In the genomic region with DNA sequence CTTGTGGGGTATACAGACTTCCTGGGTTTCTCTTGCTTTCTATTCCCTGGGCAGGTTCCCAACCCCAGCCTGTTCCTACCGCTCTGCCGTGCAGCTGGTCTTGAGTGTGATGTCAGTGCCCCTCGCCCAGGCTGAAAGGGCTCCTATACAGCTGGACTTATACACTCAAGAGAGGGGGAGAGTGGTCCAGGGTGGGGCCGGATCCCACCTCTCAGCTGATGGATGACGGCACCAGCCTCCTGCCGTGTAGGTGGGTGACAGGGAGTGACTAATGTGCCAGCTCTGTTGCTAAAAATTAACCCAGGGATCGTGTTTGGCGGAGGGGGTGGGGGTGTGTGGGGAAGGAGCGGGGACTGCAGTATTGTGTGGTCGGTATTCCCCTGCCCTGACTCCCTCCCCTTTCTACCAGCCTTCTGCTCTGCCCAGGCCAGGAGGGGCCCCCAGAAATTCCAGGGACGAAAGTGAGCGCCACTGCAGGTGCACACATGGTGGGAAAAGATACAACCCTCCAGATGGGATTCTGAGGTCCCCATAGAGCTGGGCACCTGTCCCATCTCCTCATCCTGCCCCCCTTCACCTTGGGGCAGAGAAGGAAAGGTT, we compare ENCODE assay signal across 10 mouse cellular contexts. TPM values are rescaled to one million over a fixed set of nuclear protein-coding genes. Genes with fewer than 3 reads are reported as not detected.
A peak's percentile ranks its signal among the peaks of the same experiment; 100 is the strongest.
DNase-seq lines count a peak whose midpoint lies in the region; ATAC-seq and TF ChIP-seq lines count a peak whose summit lies in the region.
"Had no signal": no experiment of that assay in that cellular context is flagged by ENCODE, and none has a peak within 500 bp of the region (broad histone marks: within the 10 kb centered on the region; RNA-seq: fewer than 3 reads in every experiment).

No protein-coding gene starts in this region.

- H3K4me1 ChIP-seq in kidney, embryonic 16.5 days (ENCODE audit: insufficient read depth, low read length) = peaks cover 39% of the 10 kb centered on the region
- H3K4me1 ChIP-seq in bone marrow, adult 2 months (ENCODE audit: control insufficient read depth, insufficient read depth, low read length) = no peaks in the 10 kb centered on the region
- H3K4me1 ChIP-seq in embryonic facial prominence, embryonic 11.5 days (ENCODE audit: control insufficient read depth, insufficient read depth, low read length) = no peaks in the 10 kb centered on the region; the same call in 1 of the 2 replicates
- H3K4me1 ChIP-seq in midbrain, embryonic 15.5 days = peaks cover 9% of the 10 kb centered on the region

- H3K9ac ChIP-seq in kidney, embryonic 16.5 days (replicated peaks; ENCODE audit: low read length) = peak overlapping the region; percentile 9; the same call in 1 of the 2 replicates
- no peak overlapping the region; the same call in 1 of the 2 replicates for H3K9ac ChIP-seq in embryonic facial prominence, embryonic 11.5 days (replicated peaks; ENCODE audit: low read length)
- H3K9ac ChIP-seq in midbrain, embryonic 15.5 days = no peak overlapping the region
- H3K9ac ChIP-seq: liver, embryonic 15.5 days had no signal

- no peak for DNase-seq in kidney, adult 11 months
- no peak for DNase-seq in embryonic facial prominence, embryonic 11.5 days (ENCODE audit: low spot score)
- DNase-seq in left cerebral cortex, postnatal 36 days (ENCODE audit: low spot score in 2 of 2) = peak; percentile 77 to 82
- DNase-seq in cerebellum, adult 11 months = no peak

- H3K9me3 ChIP-seq in kidney, embryonic 16.5 days (ENCODE audit: low read length) = no peaks in the 10 kb centered on the region
- H3K9me3 ChIP-seq in embryonic facial prominence, embryonic 11.5 days (replicated peaks; ENCODE audit: control insufficient read depth, low read length) = no peaks in the 10 kb centered on the region
- H3K9me3 ChIP-seq in midbrain, embryonic 15.5 days = no peaks in the 10 kb centered on the region
- H3K9me3 ChIP-seq: liver, embryonic 15.5 days had no signal

- TF ChIP-seq POLR2A in bone marrow, adult 2 months (IDR thresholded peaks at IDR 0.05; ENCODE audit: borderline replicate concordance, control insufficient read depth, low read depth, low read length) = no peak

- no peak for TF ChIP-seq CTCF in bone marrow, adult 2 months (IDR thresholded peaks at IDR 0.05; ENCODE audit: control insufficient read depth, insufficient read depth, low read length)

- H3K4me2 ChIP-seq in kidney, embryonic 16.5 days (replicated peaks; ENCODE audit: low read depth, low read length) = peak overlapping the region; percentile 28
- H3K4me2 ChIP-seq in embryonic facial prominence, embryonic 11.5 days (ENCODE audit: low read depth, low read length) = no peak overlapping the region
- no peak overlapping the region for H3K4me2 ChIP-seq in midbrain, embryonic 15.5 days
- H3K4me2 ChIP-seq: liver, embryonic 15.5 days had no signal

- peak; percentile 35 for ATAC-seq in kidney, embryonic 16.5 days (ENCODE audit: low FRiP score, low TSS enrichment)
- ATAC-seq in embryonic facial prominence, embryonic 11.5 days (replicated peaks; ENCODE audit: insufficient number of reproducible peaks, low FRiP score, low TSS enrichment, low read depth) = peak; percentile 24; the same call in 1 of the 2 replicates
- ATAC-seq in cerebellum, adult (ENCODE audit: insufficient number of reproducible peaks, low FRiP score, low TSS enrichment) = no peak
- ATAC-seq in midbrain, embryonic 15.5 days (replicated peaks) = no peak
- ATAC-seq: Patski had no signal

- H3K27me3 ChIP-seq in kidney, embryonic 16.5 days (ENCODE audit: insufficient read depth, low read length) = 0 out of 2 replicates have a peak, but pooled peaks cover 3% of the 10 kb centered on the region
- H3K27me3 ChIP-seq in embryonic facial prominence, embryonic 11.5 days (ENCODE audit: control insufficient read depth, insufficient read depth, low read length) = no peaks in the 10 kb centered on the region
- H3K27me3 ChIP-seq in midbrain, embryonic 15.5 days (replicated peaks) = no peaks in the 10 kb centered on the region
- H3K27me3 ChIP-seq: Patski had no signal

- peaks cover 7% of the 10 kb centered on the region for H3K36me3 ChIP-seq in kidney, embryonic 16.5 days (ENCODE audit: insufficient read depth, low read length)
- H3K36me3 ChIP-seq in embryonic facial prominence, embryonic 11.5 days (replicated peaks; ENCODE audit: control insufficient read depth, insufficient read depth, low read depth, low read length) = peaks cover 4% of the 10 kb centered on the region
- no peaks in the 10 kb centered on the region for H3K36me3 ChIP-seq in midbrain, embryonic 15.5 days (replicated peaks)
- H3K36me3 ChIP-seq: liver, embryonic 15.5 days had no signal

- no peak overlapping the region for H3K4me3 ChIP-seq in kidney, embryonic 16.5 days (ENCODE audit: low read length)
- H3K4me3 ChIP-seq in bone marrow, adult 2 months (replicated peaks; ENCODE audit: control insufficient read depth, low read depth, low read length) = no peak overlapping the region
- no peak overlapping the region for H3K4me3 ChIP-seq in embryonic facial prominence, embryonic 11.5 days (ENCODE audit: low read depth, low read length)
- no peak overlapping the region for H3K4me3 ChIP-seq in midbrain, embryonic 15.5 days
- H3K4me3 ChIP-seq: liver, embryonic 15.5 days had no signal

- H3K27ac ChIP-seq in kidney, embryonic 16.5 days (ENCODE audit: low read length) = peak overlapping the region; percentile 35; the same call in 1 of the 2 replicates
- peak overlapping the region; percentile 61 for H3K27ac ChIP-seq in bone marrow, adult 2 months (ENCODE audit: control insufficient read depth, insufficient read depth, low read depth, low read length, poor library complexity)
- H3K27ac ChIP-seq in embryonic facial prominence, embryonic 11.5 days (replicated peaks; ENCODE audit: low read depth, low read length) = no peak overlapping the region
- H3K27ac ChIP-seq in midbrain, embryonic 15.5 days = no peak overlapping the region
- H3K27ac ChIP-seq: liver, embryonic 15.5 days had no signal

- intact Hi-C loops in left cerebral cortex, postnatal 36 days (cut with DNase I) = no loop called here

- 17% methylated on average over 12 of the region's 12 CpGs for WGBS in kidney, embryonic 16.5 days
- WGBS in bone marrow, adult 2 months = 56% methylated on average over 12 of the region's 12 CpGs
- 48% methylated on average over 12 of the region's 12 CpGs for whole genome bisulfite sequencing in embryonic facial prominence, embryonic 11.5 days
- whole genome bisulfite sequencing in midbrain, embryonic 15.5 days = 42% methylated on average over 12 of the region's 12 CpGs

RNA-seq across cellular contexts. Expression of gene Grasp, which starts 11.8 kb away (rescaled TPM):
- 3.2 and 3.4 TPM in 2 replicates for polyA plus RNA-seq in kidney, embryonic 16.5 days (2015; fragmentation: Nextera tagmentation; extraction: Ambion mirVana)
- 2.5 and 2.6 TPM in 2 replicates for polyA plus RNA-seq in bone marrow, adult 2 months (2011; ENCODE audit: insufficient read depth, insufficient read length, low replicate concordance, missing spikeins)
- 5.6 and 6.0 TPM in 2 replicates for polyA plus RNA-seq in embryonic facial prominence, embryonic 11.5 days (2014; fragmentation: Nextera tagmentation; extraction: Ambion mirVana)
- 10 to 100 TPM; 76.3 to 89.5 TPM for total RNA-seq in left cerebral cortex, postnatal 36 days (2021)
- 1.3 and 1.9 TPM in 2 replicates for polyA plus RNA-seq in midbrain, embryonic 15.5 days (2015; fragmentation: Nextera tagmentation; extraction: Ambion mirVana)

RNA-seq across cellular contexts. Expression of gene Nr4a1, which starts 18.2 kb away (rescaled TPM):
- 10.8 and 11.9 TPM in 2 replicates for polyA plus RNA-seq in kidney, embryonic 16.5 days (2015; fragmentation: Nextera tagmentation; extraction: Ambion mirVana)
- polyA plus RNA-seq in bone marrow, adult 2 months (2011; ENCODE audit: insufficient read depth, insufficient read length, low replicate concordance, missing spikeins) = 9.1 and 10.0 TPM in 2 replicates
- polyA plus RNA-seq in embryonic facial prominence, embryonic 11.5 days (2014; fragmentation: Nextera tagmentation; extraction: Ambion mirVana) = 2.2 and 3.0 TPM in 2 replicates
- 100 to 1,000 TPM in 1 of 2 experiments, 10 to 100 TPM in 1; 60.5 to 156 TPM for total RNA-seq in left cerebral cortex, postnatal 36 days (2021)
- 4.2 and 4.9 TPM in 2 replicates for polyA plus RNA-seq in midbrain, embryonic 15.5 days (2015; fragmentation: Nextera tagmentation; extraction: Ambion mirVana)

RNA-seq across cellular contexts. Expression of gene Atg101, which starts 48.2 kb away (rescaled TPM):
- 78.2 and 87.0 TPM in 2 replicates for polyA plus RNA-seq in kidney, embryonic 16.5 days (2015; fragmentation: Nextera tagmentation; extraction: Ambion mirVana)
- 27.4 and 42.0 TPM in 2 replicates for polyA plus RNA-seq in bone marrow, adult 2 months (2011; ENCODE audit: insufficient read depth, insufficient read length, low replicate concordance, missing spikeins)
- 63.8 and 65.8 TPM in 2 replicates for polyA plus RNA-seq in embryonic facial prominence, embryonic 11.5 days (2014; fragmentation: Nextera tagmentation; extraction: Ambion mirVana)
- total RNA-seq in left cerebral cortex, postnatal 36 days (2021) = 10 to 100 TPM; 43.5 to 45.5 TPM
- polyA plus RNA-seq in midbrain, embryonic 15.5 days (2015; fragmentation: Nextera tagmentation; extraction: Ambion mirVana) = 83.9 and 84.3 TPM in 2 replicates

RNA-seq across cellular contexts. Expression of gene 6030408B16Rik, which starts 57.2 kb away (rescaled TPM):
- polyA plus RNA-seq in kidney, embryonic 16.5 days (2015; fragmentation: Nextera tagmentation; extraction: Ambion mirVana) = 23.2 and 23.9 TPM in 2 replicates
- 0.50 and 1.4 TPM in 2 replicates for polyA plus RNA-seq in bone marrow, adult 2 months (2011; ENCODE audit: insufficient read depth, insufficient read length, low replicate concordance, missing spikeins)
- 1.6 and 1.7 TPM in 2 replicates for polyA plus RNA-seq in embryonic facial prominence, embryonic 11.5 days (2014; fragmentation: Nextera tagmentation; extraction: Ambion mirVana)
- total RNA-seq in left cerebral cortex, postnatal 36 days (2021) = under 1 TPM; 0.27 to 0.37 TPM
- polyA plus RNA-seq in midbrain, embryonic 15.5 days (2015; fragmentation: Nextera tagmentation; extraction: Ambion mirVana) = 0.28 and 0.45 TPM in 2 replicates
- polyA plus RNA-seq: Patski had no signal

Comparison
In these comparisons a context has a peak if more than half of its experiments do, and no peak if none do; other contexts are left out.
1. ATAC-seq: peak in kidney, embryonic 16.5 days (single experiment) and embryonic facial prominence, embryonic 11.5 days (single experiment); none in cerebellum, adult (single experiment) and midbrain, embryonic 15.5 days (single experiment).
2. H3K27ac ChIP-seq: peak in kidney, embryonic 16.5 days (single experiment) and bone marrow, adult 2 months (single experiment); none in embryonic facial prominence, embryonic 11.5 days (single experiment) and midbrain, embryonic 15.5 days (single experiment).
3. DNase-seq: peak in left cerebral cortex, postnatal 36 days (2 of 2); none in kidney, adult 11 months (single experiment), embryonic facial prominence, embryonic 11.5 days (single experiment) and cerebellum, adult 11 months (single experiment).